Mouse (Mus musculus) ES-E14 (cell line): ENCODE data around the gene Ldb2.

Experiments
- CHD2 ChIP-seq: IDR thresholded peaks from 2 replicates; pipeline ENCODE4 v1.6.1; 2014; ENCODE audit warnings: mild to moderate bottlenecking, low read depth, low read length, inconsistent platforms
- MAFK ChIP-seq: IDR thresholded peaks from 2 replicates; pipeline ENCODE4 v1.6.1; 2014; ENCODE audit warnings: mild to moderate bottlenecking, low read depth, low read length, inconsistent platforms; ENCODE audit not compliant: insufficient read depth
- ZC3H11A ChIP-seq: IDR thresholded peaks from 2 replicates; pipeline ENCODE4 v1.6.1; 2012; ENCODE audit warnings: low read depth, mild to moderate bottlenecking, inconsistent platforms, low read length, borderline replicate concordance

- TF ChIP-seq CHD2 (no peak), MAFK (no peak), ZC3H11A (no peak)
Observed at GRCm38 (mm10) chr5:44635546-44635945, 163.9 kb downstream of the Ldb2 start.
